Mouse (Mus musculus) lung, postnatal 0 days (tissue): ENCODE measurements at regions not wholly inside any gene's neighbourhood (a gene's known extent, or its start where the extent isn't known, plus 50 kb on each side); places are given as distances from the start of the nearest gene placed in this dataset.

Experiments
- ATAC-seq: fragments of 200-750 bp; cut with Nextera tagmentation; 2 replicates; pipeline ENCODE4 v1.8.0; 2017; ENCODE audit warnings: moderate library complexity
- DNase-seq: peaks from one replicate; pipeline ENCODE4 v3.0.0-alpha.2; 2016; ENCODE audit warnings: low spot score
- H3K27ac ChIP-seq: fragments of 300-500 bp; sonication (generic); 2 replicates; pipeline ENCODE4 v1.5.1; 2014; ENCODE audit warnings: antibody characterized with exemption, mild to moderate bottlenecking, low read length, mixed read lengths
- H3K27me3 ChIP-seq: fragments of 300-500 bp; sonication (generic); replicated peaks from 2 replicates; pipeline ENCODE4 v1.6.1; 2014; ENCODE audit warnings: low read length, mixed read lengths; ENCODE audit not compliant: insufficient read depth
- H3K36me3 ChIP-seq: fragments of 300-500 bp; sonication (generic); 2 replicates; pipeline ENCODE4 v1.6.1; 2014; ENCODE audit warnings: low read length, mixed read lengths; ENCODE audit not compliant: insufficient read depth
- H3K4me1 ChIP-seq: fragments of 300-500 bp; sonication (generic); 2 replicates; pipeline ENCODE4 v1.6.1; 2014; ENCODE audit warnings: antibody characterized with exemption, low read depth, low read length, mixed read lengths; ENCODE audit not compliant: insufficient read depth
- H3K4me2 ChIP-seq: fragments of 300-500 bp; sonication (generic); replicated peaks from 2 replicates; pipeline ENCODE4 v1.6.1; 2014; ENCODE audit warnings: low read depth, mild to moderate bottlenecking, low read length, moderate library complexity, mixed read lengths
- H3K4me3 ChIP-seq: fragments of 300-500 bp; sonication (generic); 2 replicates; pipeline ENCODE4 v1.5.1; 2014; ENCODE audit warnings: low read depth, low read length
- H3K9ac ChIP-seq: fragments of 300-500 bp; sonication (generic); replicated peaks from 2 replicates; pipeline ENCODE4 v1.6.1; 2014; ENCODE audit warnings: low read depth, mild to moderate bottlenecking
- H3K9me3 ChIP-seq: fragments of 300-500 bp; sonication (generic); 2 replicates; pipeline ENCODE4 v1.6.1; 2016; ENCODE audit warnings: low read length, mixed read lengths
- CTCF ChIP-seq: IDR thresholded peaks from 2 replicates; pipeline ENCODE4 v1.5.1; 2016; ENCODE audit warnings: antibody characterized with exemption, mild to moderate bottlenecking
- EP300 ChIP-seq: IDR thresholded peaks from 2 replicates; pipeline ENCODE4 v1.6.1; 2016; ENCODE audit warnings: antibody characterized with exemption, mild to moderate bottlenecking, control low read depth
- WGBS: fragments of 180-500 bp; shearing (Covaris S2); extraction: QIAGEN DNeasy Blood & Tissue Kit; methylation state at CpG from one replicate; pipeline ENCODE4 v1.1.7; 2014; 5-methylcytosine and 5-hydroxymethylcytosine counted together

DNA sequence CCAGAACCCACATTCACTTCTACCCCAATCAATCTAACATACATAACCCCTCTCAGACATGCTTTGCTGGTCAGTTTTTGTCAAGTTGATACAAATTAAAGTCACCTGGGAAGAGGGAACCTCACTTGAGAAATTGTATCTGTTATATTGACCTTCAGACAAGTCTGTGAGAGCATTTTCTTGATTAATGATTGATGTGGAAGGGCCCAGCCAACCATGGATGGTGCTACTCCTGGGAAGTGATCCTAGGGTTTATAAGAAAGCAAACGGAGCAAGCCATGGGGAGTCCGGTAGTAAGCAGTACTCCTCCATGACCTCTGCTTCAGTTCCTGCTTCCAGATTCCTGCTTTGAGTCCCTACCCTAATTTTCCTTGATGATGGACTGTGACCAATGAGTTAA, 116.6 kb upstream of the Tcerg1l start:
- Histone ChIP-seq H3K27ac (no peak overlapping the region), H3K4me3 (no peak overlapping the region), H3K4me1 (no peaks in the 10 kb centered on the region), H3K9ac (no peak overlapping the region), H3K27me3 (no peaks in the 10 kb centered on the region), H3K4me2 (no peak overlapping the region), H3K9me3 (no peaks in the 10 kb centered on the region), H3K36me3 (no peaks in the 10 kb centered on the region)
- WGBS = 76% methylated on average over 2 of the region's 2 CpGs
- no peak for DNase-seq
- no peak for ATAC-seq
- no peak for TF ChIP-seq CTCF

DNA sequence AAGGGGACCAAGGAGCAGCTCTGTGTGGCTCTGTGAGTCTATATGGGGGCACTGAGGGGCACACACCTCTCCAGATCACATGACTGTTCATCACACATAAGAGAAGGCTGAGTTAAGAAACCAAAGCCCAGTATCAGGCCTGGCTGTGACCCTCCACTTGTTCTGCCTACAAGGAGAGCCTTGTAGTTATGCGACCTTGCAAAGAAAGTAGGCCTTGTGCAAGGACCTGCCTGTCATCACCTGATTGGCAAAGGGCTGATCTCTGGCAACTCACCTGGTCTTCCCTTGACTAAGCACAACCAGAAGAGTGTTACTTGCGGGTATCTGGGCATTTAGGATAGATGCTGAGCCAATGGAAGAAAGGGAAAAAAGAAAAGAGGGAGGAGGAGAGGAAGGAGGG, 107.7 kb upstream of the Tcerg1l start:
- WGBS = 75% methylated on average over 2 of the region's 2 CpGs
- no peak for DNase-seq

DNA sequence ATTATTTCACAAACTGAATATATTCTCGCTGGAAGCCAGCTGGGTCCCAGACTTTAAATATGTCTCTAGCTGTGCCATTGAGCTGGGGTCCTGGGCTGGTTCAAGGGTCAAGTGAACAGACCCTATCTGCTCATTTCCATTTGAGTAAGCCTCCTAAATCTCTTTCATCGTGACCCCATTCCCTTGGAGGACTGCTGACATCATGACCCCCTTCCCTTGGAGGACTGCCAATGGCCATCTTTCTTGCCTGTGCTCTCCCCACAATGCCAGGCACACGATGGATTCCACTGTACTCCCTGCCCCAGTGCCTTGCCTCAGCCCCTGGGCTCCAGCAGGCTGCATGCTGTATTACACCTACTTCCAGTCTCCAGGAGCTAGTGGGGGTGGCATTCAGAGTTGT, 106.5 kb upstream of the Tcerg1l start:
- no peaks in the 10 kb centered on the region for H3K27me3 ChIP-seq
- ATAC-seq = no peak
- no peak overlapping the region for H3K4me2 ChIP-seq
- H3K27ac ChIP-seq = no peak overlapping the region
- no peak for TF ChIP-seq EP300
- TF ChIP-seq CTCF = no peak
- DNase-seq = no peak
- no peak overlapping the region for H3K4me3 ChIP-seq
- H3K36me3 ChIP-seq = no peaks in the 10 kb centered on the region
- no peaks in the 10 kb centered on the region for H3K9me3 ChIP-seq
- H3K9ac ChIP-seq = no peak overlapping the region
- 40% methylated on average over 3 of the region's 3 CpGs for WGBS
- H3K4me1 ChIP-seq = no peaks in the 10 kb centered on the region

More for the DNA sequence above, 107.7 kb upstream of the Tcerg1l start:
- Histone ChIP-seq H3K9ac (no peak overlapping the region), H3K27me3 (no peaks in the 10 kb centered on the region), H3K4me1 (no peaks in the 10 kb centered on the region), H3K9me3 (no peaks in the 10 kb centered on the region), H3K4me2 (no peak overlapping the region), H3K27ac (no peak overlapping the region), H3K4me3 (no peak overlapping the region), H3K36me3 (no peaks in the 10 kb centered on the region)
- TF ChIP-seq CTCF (no peak), EP300 (no peak)
- no peak for ATAC-seq

DNA sequence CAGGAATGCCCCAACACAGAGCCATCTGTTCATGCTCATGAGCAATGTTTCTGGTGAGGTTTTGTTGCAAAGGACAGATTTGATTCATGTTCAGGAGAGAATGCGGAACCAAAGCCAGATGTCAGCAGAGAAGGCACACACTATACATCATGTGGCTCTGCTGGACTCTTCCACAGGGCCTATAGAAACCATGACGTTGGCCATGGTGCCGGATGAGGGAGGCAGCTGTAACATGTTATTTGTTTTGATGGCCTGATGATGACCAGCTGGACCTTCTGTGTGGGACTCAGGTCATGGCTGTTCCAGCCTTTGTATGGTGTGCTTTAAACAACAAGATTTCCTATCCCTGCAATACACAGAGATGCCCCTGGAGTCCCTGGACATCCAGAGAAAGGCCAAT, 105.5 kb upstream of the Tcerg1l start:
- 63% methylated on average over 3 of the region's 3 CpGs for WGBS
- no peak for ATAC-seq
- no peaks in the 10 kb centered on the region for H3K36me3 ChIP-seq

DNA sequence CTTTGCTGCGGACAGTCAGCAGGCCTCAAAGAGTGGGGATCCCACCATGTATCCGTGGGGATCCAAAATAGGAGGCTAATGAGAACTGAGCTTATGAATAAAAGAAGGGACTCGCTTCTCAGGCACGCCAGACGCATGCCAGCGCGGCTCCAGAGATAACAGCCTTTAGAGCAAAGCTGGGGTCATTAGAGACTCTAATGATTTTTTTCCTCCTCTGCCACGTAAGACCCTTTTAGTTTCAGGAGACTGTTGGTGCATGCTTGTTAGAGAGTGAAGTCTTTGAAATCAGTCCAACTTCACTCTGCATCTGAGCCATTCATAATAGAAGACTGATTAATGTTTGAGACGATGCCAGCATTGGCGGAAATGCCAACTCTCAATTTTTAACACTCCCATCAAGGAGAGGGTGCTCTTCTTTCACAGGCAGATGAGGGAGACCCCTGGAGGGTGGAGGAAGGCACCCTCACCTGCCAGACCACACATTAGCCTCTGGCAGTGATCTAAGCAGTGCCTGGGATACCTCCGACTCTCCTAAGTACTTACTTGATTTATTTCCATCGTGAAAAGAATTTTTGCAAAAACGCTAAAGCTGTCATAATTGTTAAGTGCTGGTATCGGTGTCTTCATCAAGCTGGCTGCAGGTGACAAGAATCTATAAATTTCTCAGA, 104.0 kb upstream of the Tcerg1l start:
- Histone ChIP-seq H3K27ac (no peak overlapping the region), H3K4me2 (no peak overlapping the region), H3K9ac (no peak overlapping the region), H3K36me3 (no peaks in the 10 kb centered on the region), H3K9me3 (no peaks in the 10 kb centered on the region), H3K4me1 (no peaks in the 10 kb centered on the region), H3K4me3 (no peak overlapping the region), H3K27me3 (no peaks in the 10 kb centered on the region)
- ATAC-seq (no peak), DNase-seq (no peak)
- no peak for TF ChIP-seq CTCF
- no peak for TF ChIP-seq EP300
- WGBS = 67% methylated on average over 14 of the region's 14 CpGs

More for the DNA sequence above, 105.5 kb upstream of the Tcerg1l start:
- no peak overlapping the region for H3K27ac ChIP-seq
- no peaks in the 10 kb centered on the region for H3K9me3 ChIP-seq
- no peak overlapping the region for H3K4me2 ChIP-seq
- no peaks in the 10 kb centered on the region for H3K27me3 ChIP-seq
- no peak overlapping the region for H3K9ac ChIP-seq
- H3K4me1 ChIP-seq = no peaks in the 10 kb centered on the region
- no peak for TF ChIP-seq CTCF
- TF ChIP-seq EP300 = no peak
- DNase-seq = no peak
- no peak overlapping the region for H3K4me3 ChIP-seq

DNA sequence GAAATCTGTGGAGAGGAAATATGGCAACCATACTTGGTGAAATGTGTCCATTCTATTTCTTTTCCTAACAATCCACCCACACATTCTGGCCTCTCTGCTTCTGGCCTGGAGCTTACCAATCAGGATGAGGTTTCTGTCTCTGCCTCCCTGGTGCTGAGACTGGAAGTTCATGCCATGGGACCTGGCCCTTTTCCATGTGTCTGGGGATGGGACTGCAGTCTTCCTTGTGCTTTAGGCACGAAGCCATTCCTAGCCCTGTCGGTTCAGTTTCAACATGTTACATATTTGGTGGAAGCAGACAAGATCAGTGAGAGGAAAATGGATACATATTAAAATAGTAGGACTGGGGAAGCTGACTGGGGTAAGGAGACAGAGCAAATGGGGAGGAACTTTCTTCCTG, 100.2 kb upstream of the Tcerg1l start:
- no peaks in the 10 kb centered on the region for H3K4me1 ChIP-seq
- no peak overlapping the region for H3K9ac ChIP-seq
- no peaks in the 10 kb centered on the region for H3K36me3 ChIP-seq
- no peaks in the 10 kb centered on the region for H3K27me3 ChIP-seq
- H3K9me3 ChIP-seq = no peaks in the 10 kb centered on the region
- no peak overlapping the region for H3K4me3 ChIP-seq
- DNase-seq (no peak), ATAC-seq (no peak)
- no peak overlapping the region for H3K27ac ChIP-seq
- no peak overlapping the region for H3K4me2 ChIP-seq
- WGBS = 52% methylated on average over 2 of the region's 2 CpGs
- TF ChIP-seq EP300 (no peak), CTCF (no peak)

DNA sequence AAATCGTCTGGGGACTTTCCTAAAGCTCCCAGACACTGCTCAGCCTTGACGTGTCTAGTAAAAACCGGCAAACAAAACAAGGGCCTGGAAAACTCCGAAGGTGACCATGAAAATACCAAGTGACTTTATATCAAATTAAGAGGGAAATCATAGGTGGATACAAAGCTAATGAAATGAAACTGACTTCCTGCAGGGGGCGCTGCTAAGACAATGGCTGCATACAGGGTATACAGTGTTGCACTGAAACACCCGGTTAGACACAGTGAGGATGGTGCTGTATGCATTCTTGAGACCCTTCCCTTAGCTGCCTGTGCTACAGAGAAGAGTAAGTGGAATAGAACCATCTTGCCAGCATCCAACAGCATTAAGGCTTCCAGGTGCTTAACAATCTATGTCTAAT, 99.7 kb upstream of the Tcerg1l start:
- Histone ChIP-seq H3K27ac (no peak overlapping the region), H3K36me3 (no peaks in the 10 kb centered on the region), H3K4me3 (no peak overlapping the region), H3K4me2 (no peak overlapping the region), H3K9me3 (no peaks in the 10 kb centered on the region), H3K27me3 (no peaks in the 10 kb centered on the region), H3K4me1 (no peaks in the 10 kb centered on the region), H3K9ac (no peak overlapping the region)
- ATAC-seq (no peak), DNase-seq (no peak)
- TF ChIP-seq EP300 (no peak), CTCF (peak; percentile 45)
- WGBS = 56% methylated on average over 6 of the region's 6 CpGs
